Mouse (Mus musculus) lung, postnatal 14 days (tissue): ENCODE data around the gene Gm21985.

ENCODE experiments used
- DNase-seq: peaks from one replicate; pipeline ENCODE4 v3.0.0; 2021

Gene Gm21985

GRCm38 (mm10) chr2:112332051-112332898, 66.2 kb downstream of the Gm21985 start:
- peak; percentile 5 for DNase-seq

DNA sequence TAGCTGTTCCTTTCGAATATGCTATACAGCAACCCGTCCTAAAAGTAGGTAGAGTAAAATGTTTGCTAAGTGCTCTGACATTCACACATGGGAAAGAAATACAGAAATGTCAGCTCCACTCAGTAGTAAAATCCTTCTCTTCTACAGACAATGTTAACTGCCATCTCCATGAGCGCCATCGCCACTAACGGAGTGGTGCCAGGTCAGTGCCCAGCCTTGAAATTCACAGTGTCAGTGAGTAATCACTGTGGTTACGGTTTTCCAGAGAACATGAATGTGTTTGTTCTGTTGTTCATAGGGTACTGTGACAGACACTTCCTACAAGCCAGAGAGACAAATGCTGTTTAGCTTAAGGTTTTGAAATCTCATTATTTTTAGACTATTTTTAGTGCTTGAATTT, 71.1 kb downstream of the Gm21985 start:
- DNase-seq = no peak

DNA sequence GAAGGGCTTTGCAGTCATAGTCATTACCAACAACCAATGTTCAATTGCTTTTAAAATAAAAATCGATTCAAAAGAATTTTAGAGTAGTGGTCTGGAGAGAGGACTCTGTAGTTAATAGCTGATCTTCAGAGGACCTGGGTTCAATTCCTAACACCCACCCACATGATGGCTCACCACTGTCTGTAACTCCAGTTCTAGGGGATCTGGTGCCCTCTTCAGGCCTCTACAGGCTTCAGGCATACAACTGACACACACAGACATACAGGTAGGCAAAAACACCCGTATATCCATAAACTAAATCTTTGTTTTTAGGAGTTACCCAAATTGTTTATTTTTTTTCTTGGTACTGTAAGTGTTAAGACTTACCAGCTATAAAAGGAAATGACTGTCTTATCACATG, 73.6 kb downstream of the Gm21985 start:
- DNase-seq = no peak

DNA sequence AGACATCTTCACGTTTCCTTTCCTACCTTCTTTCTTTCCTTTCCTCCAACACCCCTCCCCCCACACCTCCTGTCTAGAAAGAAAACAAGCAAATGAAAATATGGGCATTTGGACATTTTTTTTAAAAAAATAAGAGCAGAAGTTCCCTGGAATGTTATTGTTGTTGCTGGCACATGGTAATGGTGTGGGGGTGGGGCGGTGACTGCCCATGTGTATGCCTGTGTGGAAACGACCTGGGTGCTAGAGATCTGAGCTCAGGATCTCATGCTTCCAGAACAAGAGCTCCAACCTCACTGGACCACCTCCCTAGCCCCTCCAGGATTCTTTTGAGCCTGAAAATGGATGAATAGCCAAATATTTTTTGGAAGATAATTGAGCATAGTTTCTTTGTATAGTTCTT, 75.0 kb downstream of the Gm21985 start:
- DNase-seq = no peak

- no peak for DNase-seq
Observed at GRCm38 (mm10) chr2:112348246-112348645, 82.1 kb downstream of the Gm21985 start.

DNA sequence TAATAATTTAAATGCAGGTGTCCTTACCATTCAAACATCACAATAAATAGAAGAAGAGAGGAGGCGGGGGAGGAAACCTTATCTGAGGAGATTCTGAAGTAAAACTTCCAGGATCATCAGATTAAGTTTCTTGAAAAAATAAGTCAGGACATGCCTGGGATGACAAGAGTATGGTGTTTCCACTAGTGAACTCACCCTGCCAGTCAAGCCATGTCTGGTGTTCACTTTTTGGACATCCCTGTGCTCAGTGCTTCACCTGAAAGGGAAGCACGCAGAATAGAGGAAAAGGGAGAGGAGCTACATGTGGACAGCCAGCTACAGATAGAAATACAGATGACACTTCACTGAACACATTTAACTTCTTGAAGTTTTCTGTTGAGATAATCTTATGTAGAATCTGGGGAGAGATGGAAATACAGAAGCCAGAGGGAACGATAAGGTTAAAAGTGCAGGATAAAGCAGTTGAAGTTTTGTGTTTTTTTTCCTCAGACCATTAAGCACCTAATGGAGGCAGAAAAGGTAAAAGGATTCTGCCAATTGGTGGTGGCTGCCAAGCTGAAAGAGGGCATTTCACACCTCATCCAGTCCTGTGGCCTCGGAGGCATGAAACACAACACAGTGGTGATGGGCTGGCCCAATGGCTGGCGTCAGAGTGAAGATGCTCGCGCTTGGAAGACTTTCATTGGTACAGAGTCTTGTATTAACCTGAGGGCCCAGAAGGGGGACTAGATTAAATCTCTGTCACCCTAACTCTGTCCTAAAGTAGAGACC, 87.8 kb downstream of the Gm21985 start:
- DNase-seq = no peak

DNA sequence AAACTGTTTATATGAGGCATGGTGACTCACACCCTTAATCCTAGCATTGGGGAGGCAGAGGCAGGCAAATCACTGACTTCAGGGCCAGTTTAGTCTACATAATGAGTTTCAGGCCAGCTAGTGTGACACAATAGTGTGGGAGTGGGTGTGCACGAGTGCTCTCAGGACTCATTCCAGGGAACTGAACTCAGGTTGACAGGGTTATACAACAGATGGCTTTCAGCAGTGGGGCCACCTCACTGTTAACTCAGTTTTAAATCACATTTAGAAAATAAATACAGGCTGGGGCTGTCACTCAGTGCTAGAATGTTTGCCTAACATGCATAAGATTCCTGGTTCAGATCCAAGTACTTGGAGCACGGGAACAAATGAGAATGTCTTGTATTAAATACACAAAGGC, 93.5 kb downstream of the Gm21985 start:
- DNase-seq = peak; percentile 15

GRCm38 (mm10) chr2:112360012-112360780, 94.1 kb downstream of the Gm21985 start:
- no peak for DNase-seq

- no peak for DNase-seq
Observed at GRCm38 (mm10) chr2:112360781-112361169, 94.7 kb downstream of the Gm21985 start.

DNA sequence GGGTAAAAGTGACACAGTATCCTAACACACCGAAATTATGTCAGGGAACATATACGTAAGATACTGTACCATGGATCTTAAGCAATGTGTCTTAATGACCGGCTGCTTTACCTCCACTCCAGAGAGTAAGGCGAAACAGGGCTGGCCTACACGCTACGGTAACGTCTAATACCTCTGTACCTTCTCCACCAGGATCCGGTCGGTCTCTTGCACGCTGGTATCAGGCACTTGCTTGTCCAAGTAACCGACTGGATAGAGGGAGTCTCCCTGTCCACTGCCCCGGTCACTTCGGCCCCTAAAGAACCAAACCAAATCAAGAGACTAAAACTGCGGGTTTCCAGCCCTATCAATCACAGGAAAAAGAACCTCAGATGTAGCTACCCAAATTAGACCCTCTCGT, 101.1 kb downstream of the Gm21985 start:
- no peak for DNase-seq

- DNase-seq = peak; percentile 92
Observed at GRCm38 (mm10) chr2:112367726-112368673, 101.9 kb downstream of the Gm21985 start, which contains the start of gene Emc4. Emc4 (minus strand) TSS chr2:112368027.

DNA sequence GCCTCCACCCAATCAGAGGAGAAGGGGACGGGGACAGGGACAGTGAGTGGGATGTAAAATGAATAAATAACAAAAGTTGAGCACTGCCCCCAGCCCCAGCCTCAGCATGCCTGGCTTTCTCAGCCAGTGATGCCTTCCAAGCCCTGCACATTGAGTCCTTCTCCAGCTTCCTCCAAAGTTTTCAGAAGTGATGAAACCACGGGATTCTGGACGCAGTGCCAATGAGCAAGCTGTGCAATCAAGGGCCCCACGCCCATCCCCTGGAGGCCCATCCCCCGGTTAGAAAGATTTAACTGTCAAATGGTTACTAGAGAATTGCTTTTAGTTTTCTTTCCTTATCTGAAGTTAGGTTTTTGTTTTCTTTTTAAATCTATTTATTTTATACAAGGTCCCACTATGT, 103.8 kb downstream of the Gm21985 start:
- peak; percentile 7 for DNase-seq

DNA sequence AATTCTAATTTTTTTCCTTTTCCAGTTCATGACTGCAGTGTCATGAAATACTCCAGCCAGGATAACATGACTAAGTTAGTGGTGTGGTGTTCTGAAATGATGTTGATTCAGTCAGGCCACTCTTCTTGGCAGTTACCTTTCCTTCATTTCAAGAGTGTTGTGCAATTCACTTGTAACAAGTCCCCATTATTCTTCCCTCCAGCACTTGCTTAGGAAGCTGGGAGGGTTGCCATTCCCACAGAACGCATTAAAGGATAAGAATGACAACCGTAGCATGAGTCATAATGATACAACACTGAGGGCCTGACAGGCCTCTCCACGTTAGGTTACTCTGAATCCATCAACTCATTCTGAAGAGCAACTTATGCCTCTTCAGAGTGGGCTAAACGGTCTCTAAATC, 107.0 kb downstream of the Gm21985 start:
- no peak for DNase-seq

- peak; percentile 22 for DNase-seq
Observed at GRCm38 (mm10) chr2:112374610-112375009, 108.5 kb downstream of the Gm21985 start.

DNA sequence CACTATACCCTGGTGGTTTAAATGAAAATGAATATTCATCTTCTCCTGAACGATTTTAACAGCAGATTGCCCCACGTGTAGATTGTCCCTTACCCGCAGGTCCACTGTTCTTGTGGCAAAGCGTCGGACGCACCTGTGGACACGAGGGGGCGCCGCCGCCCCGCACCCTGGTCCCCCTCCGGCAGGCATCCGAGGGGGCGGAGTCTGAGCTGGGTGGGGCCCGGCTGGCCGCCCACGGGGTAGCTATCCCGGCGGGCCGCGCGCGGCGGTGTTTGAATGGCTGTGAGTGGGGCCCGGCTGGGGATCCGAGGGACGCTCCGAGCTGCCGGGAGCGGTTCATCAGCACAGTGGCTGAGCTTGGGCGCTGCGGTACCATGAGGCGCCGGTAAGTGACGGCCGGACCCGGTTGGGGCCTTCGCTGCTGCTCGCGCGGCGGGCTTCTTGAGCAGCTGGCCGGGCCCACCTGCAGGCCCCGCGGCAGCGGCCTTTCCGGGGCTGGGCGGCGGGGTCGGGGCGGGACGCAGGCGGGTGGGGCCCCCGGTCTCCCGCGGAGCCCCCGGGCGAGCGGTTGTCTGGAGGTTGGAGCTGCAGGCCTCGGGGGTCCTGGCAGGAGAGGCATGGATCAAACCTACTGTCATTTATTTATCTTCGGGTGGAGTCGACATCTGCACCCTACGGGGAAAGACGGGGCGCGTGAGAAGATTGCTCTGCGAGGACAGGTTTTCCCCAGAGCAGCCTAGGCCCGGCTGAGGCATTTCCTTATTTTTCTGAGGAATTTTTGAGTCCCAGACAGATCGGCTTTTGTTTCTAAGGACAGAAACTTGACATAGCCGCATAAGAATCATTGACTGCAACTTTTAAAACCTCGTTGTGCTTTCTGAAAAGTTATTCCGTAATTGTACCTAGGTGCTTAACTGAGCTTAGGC, 113.1 kb downstream of the Gm21985 start, which contains the start of gene Katnbl1:
Gene Katnbl1 (plus strand): TSS at position 239 of the 926 bp plus-strand sequence.
- peak; percentile 97 for DNase-seq

DNA sequence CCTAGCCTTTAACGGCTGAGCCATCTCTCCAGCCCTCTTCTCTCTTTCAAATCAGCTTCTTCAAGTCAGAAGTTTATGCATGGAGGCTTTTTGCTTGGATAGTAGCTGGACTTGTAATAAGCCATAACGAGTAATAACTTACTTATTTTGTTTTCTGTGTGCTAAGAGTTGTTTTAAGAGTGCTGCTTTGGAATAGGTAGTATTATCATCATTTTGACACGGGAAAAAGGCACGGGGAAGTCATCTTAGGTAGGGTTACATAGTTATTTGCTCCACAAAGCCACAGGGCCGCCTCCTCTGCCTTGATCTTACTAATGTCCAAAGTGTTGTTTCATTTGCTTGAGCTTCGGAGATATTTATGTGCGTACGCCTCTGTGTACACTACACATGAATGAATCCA, 114.0 kb downstream of the Gm21985 start:
- DNase-seq = no peak

GRCm38 (mm10) chr2:112381219-112381618, 115.1 kb downstream of the Gm21985 start:
- no peak for DNase-seq

GRCm38 (mm10) chr2:112390843-112391242, 124.7 kb downstream of the Gm21985 start:
- DNase-seq = no peak

DNA sequence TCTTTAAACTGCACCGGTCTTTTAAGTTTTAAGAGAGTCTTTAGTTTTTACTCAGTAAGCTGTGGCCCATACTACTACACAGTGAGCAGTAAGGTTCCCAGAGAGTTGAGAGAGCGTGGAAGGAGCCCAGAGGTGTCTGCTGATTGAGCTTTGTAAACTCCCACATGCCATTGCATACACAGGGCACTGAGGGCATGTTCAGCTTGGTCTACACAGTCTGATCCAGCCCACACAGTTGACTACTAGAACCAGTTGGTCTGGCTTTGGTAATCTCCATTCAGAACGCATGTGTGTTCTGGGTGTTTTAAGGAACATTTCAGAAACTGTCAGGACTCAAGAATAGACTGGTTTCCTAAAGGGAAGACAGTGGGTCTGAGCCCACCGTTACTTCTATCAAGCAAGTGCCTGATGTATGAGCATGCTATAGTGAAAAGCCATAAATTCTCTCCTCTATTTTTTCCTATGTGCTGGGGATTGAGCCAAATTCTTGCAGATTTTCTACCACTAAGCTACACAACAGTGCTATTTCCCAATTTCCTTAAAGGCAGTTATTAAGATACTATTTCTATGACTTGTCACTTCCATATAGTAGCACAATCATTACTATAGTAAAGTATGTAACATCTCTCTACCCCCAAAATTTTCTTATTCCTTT, 125.4 kb downstream of the Gm21985 start:
- no peak for DNase-seq

DNA sequence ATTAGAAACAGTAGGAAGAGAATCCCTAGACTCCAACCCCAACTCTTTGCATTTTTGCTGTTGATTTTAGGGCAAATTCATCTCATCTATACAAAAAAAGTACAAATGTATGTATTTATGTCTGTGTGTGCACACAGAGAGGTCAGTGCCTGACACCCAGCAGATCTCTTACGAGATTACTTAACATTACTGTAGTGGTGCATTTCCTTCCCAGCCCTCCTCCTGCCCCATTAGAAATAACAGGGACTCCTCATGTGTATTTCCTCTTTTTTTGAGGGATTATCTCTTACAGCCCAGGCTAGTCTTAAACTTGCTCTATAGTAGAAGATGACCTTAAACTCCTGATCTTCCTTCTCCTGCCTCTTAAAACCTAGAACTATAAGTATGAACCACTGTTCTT, 126.6 kb downstream of the Gm21985 start:
- no peak for DNase-seq
